Mouse (Mus musculus) heart, postnatal 0 days (tissue): ENCODE results near the gene Smim13.

Experiments used
- CTCF ChIP-seq: IDR thresholded peaks from 2 replicates; pipeline ENCODE4 v1.5.1; 2016; ENCODE audit warnings: antibody characterized with exemption, control low read depth, low read depth
- EP300 ChIP-seq: IDR thresholded peaks from 2 replicates; pipeline ENCODE4 v1.6.1; 2016; ENCODE audit warnings: antibody characterized with exemption, low read depth

DNA sequence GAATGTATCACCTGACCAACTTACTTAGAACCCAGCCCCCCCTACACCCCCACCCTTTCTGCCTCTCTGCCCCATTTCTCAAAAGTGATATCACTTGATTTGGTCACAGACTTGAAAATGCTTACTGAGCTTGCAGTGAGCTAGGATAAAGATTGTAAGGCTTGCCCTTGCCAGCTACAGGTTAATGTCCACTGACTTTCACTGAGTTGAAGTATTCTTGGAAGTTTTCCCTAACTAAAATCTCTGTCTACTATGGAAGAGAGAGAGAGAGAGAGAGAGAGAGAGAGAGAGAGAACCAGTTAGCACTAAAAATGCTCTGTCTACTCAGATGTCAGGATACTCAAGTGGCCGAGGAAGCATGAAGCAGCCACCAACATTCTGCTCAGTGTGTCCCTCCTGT is 30.6 kb upstream of the Smim13 start:
- TF ChIP-seq CTCF, result no peak
- no peak for TF ChIP-seq EP300
